Mouse (Mus musculus) forebrain, embryonic 16.5 days (tissue): ENCODE results near the gene Col1a1. TPM values are rescaled to one million over a fixed set of nuclear protein-coding genes. Genes with fewer than 3 reads are reported as not detected.

ENCODE experiments used
- ATAC-seq: fragments of 200-750 bp; cut with Nextera tagmentation; 2 replicates; pipeline ENCODE4 v1.8.0; 2017; ENCODE audit warnings: mild to moderate bottlenecking, moderate library complexity
- H3K27ac ChIP-seq: fragments of 300-500 bp; sonication (generic); 2 replicates; pipeline ENCODE4 v1.5.1; 2014; ENCODE audit warnings: low read length, control low read depth
- H3K27me3 ChIP-seq: fragments of 300-500 bp; sonication (generic); replicated peaks from 2 replicates; pipeline ENCODE4 v1.6.1; 2014; ENCODE audit warnings: low read length; ENCODE audit not compliant: control insufficient read depth, insufficient read depth
- H3K36me3 ChIP-seq: fragments of 300-500 bp; sonication (generic); 2 replicates; pipeline ENCODE4 v1.6.1; 2014; ENCODE audit not compliant: control insufficient read depth, insufficient read depth
- H3K4me1 ChIP-seq: fragments of 300-500 bp; sonication (generic); replicated peaks from 2 replicates; pipeline ENCODE4 v1.6.1; 2014; ENCODE audit warnings: low read length; ENCODE audit not compliant: control insufficient read depth, insufficient read depth
- H3K4me2 ChIP-seq: fragments of 300-500 bp; sonication (generic); 2 replicates; pipeline ENCODE4 v1.6.1; 2014; ENCODE audit warnings: mild to moderate bottlenecking, low read length, control low read depth
- H3K4me3 ChIP-seq: fragments of 300-500 bp; sonication (generic); replicated peaks from 2 replicates; pipeline ENCODE4 v1.5.1; 2014; ENCODE audit warnings: mild to moderate bottlenecking, low read length, control low read depth
- H3K9ac ChIP-seq: fragments of 300-500 bp; sonication (generic); replicated peaks from 2 replicates; pipeline ENCODE4 v1.6.1; 2014; ENCODE audit warnings: low read depth, low read length, control low read depth
- H3K9me3 ChIP-seq: fragments of 300-500 bp; sonication (generic); 2 replicates; pipeline ENCODE4 v1.6.1; 2016; ENCODE audit warnings: low read length; ENCODE audit not compliant: control insufficient read depth
- WGBS: fragments of 180-500 bp; shearing (Covaris S2); extraction: QIAGEN DNeasy Blood & Tissue Kit; methylation state at CpG from one replicate; pipeline ENCODE4 v1.1.7; 2014; 5-methylcytosine and 5-hydroxymethylcytosine counted together
- polyA plus RNA-seq: library from polyadenylated mRNA; unstranded; fragments of >200 nt; fragmentation: Nextera tagmentation; extraction: Ambion mirVana; gene quantifications from 2 replicates; pipeline ENCODE4 v1.2.1, GENCODE M21; 2015

Gene Col1a1
- polyA plus RNA-seq, 1 experiment from 2014 or later, result 45.0 TPM

- no peaks in the 10 kb centered on the region for H3K4me1 ChIP-seq
- WGBS, result 83% methylated on average over 15 of the region's 15 CpGs
Observed at GRCm38 (mm10) chr11:94943054-94943453, 7.0 kb downstream of the Col1a1 start.

GRCm38 (mm10) chr11:94944295-94944694, 8.3 kb downstream of the Col1a1 start:
- WGBS, result 19% methylated on average over 8 of the region's 8 CpGs
- no peak overlapping the region for H3K27ac ChIP-seq
- 0 out of 2 replicates have a peak, but pooled peaks cover 2% of the 10 kb centered on the region for H3K27me3 ChIP-seq
- no peak for ATAC-seq
- no peaks in the 10 kb centered on the region for H3K4me1 ChIP-seq
- H3K4me3 ChIP-seq, result no peak overlapping the region
- H3K9ac ChIP-seq, result no peak overlapping the region
- no peak overlapping the region for H3K4me2 ChIP-seq
- H3K9me3 ChIP-seq, result no peaks in the 10 kb centered on the region
- H3K36me3 ChIP-seq, result no peaks in the 10 kb centered on the region

More at GRCm38 (mm10) chr11:94943054-94943453, 7.0 kb downstream of the Col1a1 start:
- H3K9ac ChIP-seq, result no peak overlapping the region
- ATAC-seq, result no peak
- H3K27me3 ChIP-seq, result peaks cover 12% of the 10 kb centered on the region
- H3K9me3 ChIP-seq, result no peaks in the 10 kb centered on the region
- no peaks in the 10 kb centered on the region for H3K36me3 ChIP-seq
- no peak overlapping the region for H3K4me2 ChIP-seq
- H3K27ac ChIP-seq, result no peak overlapping the region
- H3K4me3 ChIP-seq, result no peak overlapping the region

- H3K27ac ChIP-seq, result no peak overlapping the region
- WGBS, result 91% methylated on average over 12 of the region's 12 CpGs
- H3K27me3 ChIP-seq, result 0 out of 2 replicates have a peak, but pooled peaks cover 2% of the 10 kb centered on the region
- H3K4me2 ChIP-seq, result no peak overlapping the region
- H3K9ac ChIP-seq, result no peak overlapping the region
- no peaks in the 10 kb centered on the region for H3K36me3 ChIP-seq
- H3K4me1 ChIP-seq, result no peaks in the 10 kb centered on the region
- ATAC-seq, result no peak
- no peaks in the 10 kb centered on the region for H3K9me3 ChIP-seq
- H3K4me3 ChIP-seq, result no peak overlapping the region
Observed at GRCm38 (mm10) chr11:94945236-94945635, 9.2 kb downstream of the Col1a1 start.

GRCm38 (mm10) chr11:94952169-94952568, 16.1 kb downstream of the Col1a1 start:
- Histone ChIP-seq H3K36me3 (no peaks in the 10 kb centered on the region), H3K9ac (no peak overlapping the region), H3K4me1 (peaks cover 3% of the 10 kb centered on the region; the same call in 1 of the 2 replicates), H3K4me3 (no peak overlapping the region), H3K27me3 (no peaks in the 10 kb centered on the region), H3K9me3 (no peaks in the 10 kb centered on the region), H3K27ac (no peak overlapping the region), H3K4me2 (no peak overlapping the region)
- 0 out of 2 replicates have a peak, but pooled peaks have one; percentile 33 for ATAC-seq
- 3% methylated on average over 6 of the region's 6 CpGs for WGBS

- 35% methylated on average over 9 of the region's 9 CpGs for WGBS
- Histone ChIP-seq H3K27ac (no peak overlapping the region), H3K9me3 (no peaks in the 10 kb centered on the region), H3K4me2 (peak overlapping the region; percentile 14; the same call in 1 of the 2 replicates), H3K36me3 (no peaks in the 10 kb centered on the region), H3K4me1 (peaks cover 9% of the 10 kb centered on the region), H3K4me3 (no peak overlapping the region), H3K27me3 (no peaks in the 10 kb centered on the region), H3K9ac (no peak overlapping the region)
- peak; percentile 49; the same call in 1 of the 2 replicates for ATAC-seq
Observed at GRCm38 (mm10) chr11:94955103-94955502, 19.1 kb downstream of the Col1a1 start.

GRCm38 (mm10) chr11:94957693-94958064, 21.7 kb downstream of the Col1a1 start:
- peak overlapping the region; percentile 20; the same call in 1 of the 2 replicates for H3K27ac ChIP-seq
- H3K9me3 ChIP-seq, result no peaks in the 10 kb centered on the region
- ATAC-seq, result no peak
- no peak overlapping the region for H3K9ac ChIP-seq
- H3K4me3 ChIP-seq, result no peak overlapping the region
- 86% methylated on average over 9 of the region's 9 CpGs for WGBS
- no peak overlapping the region for H3K4me2 ChIP-seq
- H3K27me3 ChIP-seq, result no peaks in the 10 kb centered on the region
- peaks cover 6% of the 10 kb centered on the region for H3K4me1 ChIP-seq
- no peaks in the 10 kb centered on the region for H3K36me3 ChIP-seq

- peak; percentile 55 for ATAC-seq
- Histone ChIP-seq H3K9me3 (no peaks in the 10 kb centered on the region), H3K4me2 (peak overlapping the region; percentile 23; the same call in 1 of the 2 replicates), H3K4me1 (peaks cover 6% of the 10 kb centered on the region), H3K27ac (peak overlapping the region; percentile 20; the same call in 1 of the 2 replicates), H3K4me3 (no peak overlapping the region), H3K27me3 (no peaks in the 10 kb centered on the region), H3K9ac (no peak overlapping the region), H3K36me3 (no peaks in the 10 kb centered on the region)
- 16% methylated on average over 8 of the region's 8 CpGs for WGBS
Observed at GRCm38 (mm10) chr11:94958065-94958858, 22.2 kb downstream of the Col1a1 start.

- no peak overlapping the region for H3K4me2 ChIP-seq
- no peak overlapping the region for H3K4me3 ChIP-seq
- peaks cover 6% of the 10 kb centered on the region for H3K4me1 ChIP-seq
- 86% methylated on average over 5 of the region's 5 CpGs for WGBS
- ATAC-seq, result no peak
- no peak overlapping the region for H3K9ac ChIP-seq
- no peak overlapping the region for H3K27ac ChIP-seq
- no peaks in the 10 kb centered on the region for H3K36me3 ChIP-seq
- H3K9me3 ChIP-seq, result no peaks in the 10 kb centered on the region
- H3K27me3 ChIP-seq, result no peaks in the 10 kb centered on the region
Observed at GRCm38 (mm10) chr11:94962534-94963101, 26.6 kb downstream of the Col1a1 start.

GRCm38 (mm10) chr11:94967419-94967818, 31.4 kb downstream of the Col1a1 start, which contains the start of gene Hils1:
TSS of gene Hils1 (plus strand) at chr11:94967593.
- Histone ChIP-seq H3K27ac (no peak within 1 kb of the TSS), H3K9me3 (no peaks in the 10 kb centered on the region), H3K4me3 (no peak within 1 kb of the TSS), H3K4me2 (no peak within 1 kb of the TSS), H3K36me3 (no peaks in the 10 kb centered on the region), H3K9ac (no peak within 1 kb of the TSS), H3K27me3 (no peaks in the 10 kb centered on the region), H3K4me1 (peaks cover 7% of the 10 kb centered on the region)
- 53% methylated on average over 4 of the region's 4 CpGs for WGBS
- no peak for ATAC-seq
